Mouse (Mus musculus) neural tube, embryonic 11.5 days (tissue): ENCODE results near the gene Sgms2. TPM values are rescaled to one million over a fixed set of nuclear protein-coding genes. Genes with fewer than 3 reads are reported as not detected.
"Not testable (repeated sequence)": the region's sequence is repeated elsewhere in the genome, so short reads cannot be mapped to it uniquely, and the experiment has no call there.

Source experiments
- ATAC-seq: fragments of 200-750 bp; cut with Nextera tagmentation; 2 replicates; pipeline ENCODE4 v1.8.0; 2017; ENCODE audit warnings: moderate number of reproducible peaks, mild to moderate bottlenecking, moderate TSS enrichment, moderate library complexity; ENCODE audit not compliant: insufficient read depth, low FRiP score, low TSS enrichment
- DNase-seq: peaks from one replicate; pipeline ENCODE4 v3.0.0-alpha.2; 2015; ENCODE audit warnings: low spot score
- H3K27ac ChIP-seq: fragments of 300-500 bp; sonication (generic); 2 replicates; pipeline ENCODE4 v1.5.1; 2014; ENCODE audit warnings: low read depth, mild to moderate bottlenecking, low read length
- H3K27me3 ChIP-seq: fragments of 300-500 bp; sonication (generic); 2 replicates; pipeline ENCODE4 v1.6.1; 2014; ENCODE audit warnings: mild to moderate bottlenecking, low read length, mixed read lengths; ENCODE audit not compliant: control insufficient read depth, insufficient read depth
- H3K36me3 ChIP-seq: fragments of 300-500 bp; sonication (generic); 2 replicates; pipeline ENCODE4 v1.6.1; 2014; ENCODE audit warnings: mild to moderate bottlenecking, low read length, moderate library complexity, mixed read lengths; ENCODE audit not compliant: control insufficient read depth, insufficient read depth
- H3K4me1 ChIP-seq: fragments of 300-500 bp; sonication (generic); 2 replicates; pipeline ENCODE4 v1.6.1; 2014; ENCODE audit warnings: low read length, mixed read lengths; ENCODE audit not compliant: control insufficient read depth, insufficient read depth
- H3K4me2 ChIP-seq: fragments of 300-500 bp; sonication (generic); 2 replicates; pipeline ENCODE4 v1.6.1; 2014; ENCODE audit warnings: low read depth, mild to moderate bottlenecking, moderate library complexity
- H3K4me3 ChIP-seq: fragments of 300-500 bp; sonication (generic); 2 replicates; pipeline ENCODE4 v1.5.1; 2014; ENCODE audit warnings: low read depth, low read length
- H3K9ac ChIP-seq: fragments of 300-500 bp; sonication (generic); 2 replicates; pipeline ENCODE4 v1.6.1; 2014; ENCODE audit warnings: mild to moderate bottlenecking, low read length
- H3K9me3 ChIP-seq: fragments of 300-500 bp; sonication (generic); 2 replicates; pipeline ENCODE4 v1.6.1; 2016; ENCODE audit warnings: low read length; ENCODE audit not compliant: control insufficient read depth
- WGBS: fragments of 180-500 bp; shearing (Covaris S2); extraction: QIAGEN DNeasy Blood & Tissue Kit; methylation state at CpG from one replicate; pipeline ENCODE4 v1.1.7; 2014; 5-methylcytosine and 5-hydroxymethylcytosine counted together
- polyA plus RNA-seq: library from polyadenylated mRNA; unstranded; fragments of >200 nt; fragmentation: Nextera tagmentation; extraction: Ambion mirVana; gene quantifications from 2 replicates; pipeline ENCODE4 v1.2.1, GENCODE M21; 2014

The Sgms2 gene
- polyA plus RNA-seq, 1 experiment from 2014 or later: 0.52 TPM

GRCm38 (mm10) chr3:131343311-131343710 is 147.9 kb downstream of the Sgms2 start:
- no peak for ATAC-seq

GRCm38 (mm10) chr3:131340885-131341284 is 150.3 kb downstream of the Sgms2 start:
- 74% methylated on average over 3 of the region's 3 CpGs for WGBS
- ATAC-seq (no peak), DNase-seq (no peak)
- H3K4me2 ChIP-seq: no peak overlapping the region
- no peaks in the 10 kb centered on the region for H3K9me3 ChIP-seq
- H3K27me3 ChIP-seq: no peaks in the 10 kb centered on the region
- no peaks in the 10 kb centered on the region for H3K36me3 ChIP-seq
- no peak overlapping the region for H3K27ac ChIP-seq
- H3K4me3 ChIP-seq: no peak overlapping the region
- H3K4me1 ChIP-seq: no peaks in the 10 kb centered on the region
- H3K9ac ChIP-seq: no peak overlapping the region

More at GRCm38 (mm10) chr3:131343311-131343710, 147.9 kb downstream of the Sgms2 start:
- WGBS: 88% methylated on average over 6 of the region's 6 CpGs
- H3K4me1 ChIP-seq: no peaks in the 10 kb centered on the region
- no peak overlapping the region for H3K4me2 ChIP-seq
- no peak for DNase-seq
- H3K36me3 ChIP-seq: no peaks in the 10 kb centered on the region
- H3K9me3 ChIP-seq: no peaks in the 10 kb centered on the region
- H3K4me3 ChIP-seq: no peak overlapping the region
- H3K9ac ChIP-seq: no peak overlapping the region
- H3K27ac ChIP-seq: no peak overlapping the region
- no peaks in the 10 kb centered on the region for H3K27me3 ChIP-seq

- Histone ChIP-seq H3K27ac (no peak overlapping the region), H3K9ac (no peak overlapping the region), H3K4me1 (no peaks in the 10 kb centered on the region), H3K4me2 (no peak overlapping the region), H3K4me3 (no peak overlapping the region), H3K27me3 (no peaks in the 10 kb centered on the region), H3K36me3 (no peaks in the 10 kb centered on the region), H3K9me3 (no peaks in the 10 kb centered on the region)
- DNase-seq (no peak), ATAC-seq (no peak)
- WGBS: 76% methylated on average over 4 of the region's 4 CpGs
Observed at GRCm38 (mm10) chr3:131339280-131339679, 151.9 kb downstream of the Sgms2 start.

- not testable (repeated sequence) for H3K9me3 ChIP-seq, H3K4me2 ChIP-seq, DNase-seq, H3K27me3 ChIP-seq, H3K36me3 ChIP-seq, H3K27ac ChIP-seq, ATAC-seq, H3K9ac ChIP-seq, H3K4me1 ChIP-seq, H3K4me3 ChIP-seq
- WGBS: 94% methylated on average over 7 of the region's 7 CpGs
Observed at GRCm38 (mm10) chr3:131337749-131338148, 153.5 kb downstream of the Sgms2 start.

GRCm38 (mm10) chr3:131336629-131337028 is 154.6 kb downstream of the Sgms2 start:
- WGBS: 88% methylated on average over 8 of the region's 8 CpGs
- H3K36me3 ChIP-seq: no peaks in the 10 kb centered on the region
- H3K9ac ChIP-seq: no peak overlapping the region
- ATAC-seq (no peak), DNase-seq (no peak)
- no peak overlapping the region for H3K4me3 ChIP-seq
- H3K9me3 ChIP-seq: no peaks in the 10 kb centered on the region
- no peaks in the 10 kb centered on the region for H3K4me1 ChIP-seq
- no peaks in the 10 kb centered on the region for H3K27me3 ChIP-seq
- no peak overlapping the region for H3K4me2 ChIP-seq
- H3K27ac ChIP-seq: no peak overlapping the region

GRCm38 (mm10) chr3:131335117-131335547 is 156.1 kb downstream of the Sgms2 start:
- H3K4me2 ChIP-seq: no peak overlapping the region
- H3K9me3 ChIP-seq: no peaks in the 10 kb centered on the region
- DNase-seq: no peak
- ATAC-seq: no peak
- WGBS: 81% methylated on average over 8 of the region's 8 CpGs
- no peaks in the 10 kb centered on the region for H3K27me3 ChIP-seq
- no peaks in the 10 kb centered on the region for H3K4me1 ChIP-seq
- no peak overlapping the region for H3K4me3 ChIP-seq
- no peak overlapping the region for H3K27ac ChIP-seq
- no peaks in the 10 kb centered on the region for H3K36me3 ChIP-seq
- no peak overlapping the region for H3K9ac ChIP-seq

GRCm38 (mm10) chr3:131327189-131327588 is 164.0 kb downstream of the Sgms2 start:
- H3K9ac ChIP-seq: no peak overlapping the region
- H3K27ac ChIP-seq: no peak overlapping the region
- no peaks in the 10 kb centered on the region for H3K9me3 ChIP-seq
- H3K4me2 ChIP-seq: no peak overlapping the region
- no peak for ATAC-seq
- H3K4me3 ChIP-seq: no peak overlapping the region
- WGBS: 47% methylated on average over 7 of the region's 7 CpGs
- no peaks in the 10 kb centered on the region for H3K4me1 ChIP-seq
- H3K36me3 ChIP-seq: no peaks in the 10 kb centered on the region
- no peaks in the 10 kb centered on the region for H3K27me3 ChIP-seq
- no peak for DNase-seq

GRCm38 (mm10) chr3:131326637-131327036 is 164.6 kb downstream of the Sgms2 start:
- Histone ChIP-seq H3K9ac (no peak overlapping the region), H3K4me3 (no peak overlapping the region), H3K27ac (no peak overlapping the region), H3K9me3 (no peaks in the 10 kb centered on the region), H3K4me2 (no peak overlapping the region), H3K36me3 (no peaks in the 10 kb centered on the region), H3K27me3 (no peaks in the 10 kb centered on the region), H3K4me1 (no peaks in the 10 kb centered on the region)
- ATAC-seq: no peak
- DNase-seq: no peak
- WGBS: 86% methylated on average over 4 of the region's 4 CpGs

GRCm38 (mm10) chr3:131322081-131322815 is 169.0 kb downstream of the Sgms2 start:
- DNase-seq (no peak), ATAC-seq (no peak)
- Histone ChIP-seq H3K9me3 (no peaks in the 10 kb centered on the region), H3K27ac (no peak overlapping the region), H3K27me3 (no peaks in the 10 kb centered on the region), H3K36me3 (no peaks in the 10 kb centered on the region), H3K4me2 (no peak overlapping the region), H3K4me1 (no peaks in the 10 kb centered on the region), H3K4me3 (no peak overlapping the region), H3K9ac (no peak overlapping the region)
- 75% methylated on average over 14 of the region's 14 CpGs for WGBS
